Mouse (Mus musculus): ENCODE results near the gene Itga4. TPM values are rescaled to one million over a fixed set of nuclear protein-coding genes. Genes with fewer than 3 reads are reported as not detected.

The Itga4 gene
- total RNA-seq, 2 experiments from 2014 or later: 25.2 to 26.9 TPM

DNA sequence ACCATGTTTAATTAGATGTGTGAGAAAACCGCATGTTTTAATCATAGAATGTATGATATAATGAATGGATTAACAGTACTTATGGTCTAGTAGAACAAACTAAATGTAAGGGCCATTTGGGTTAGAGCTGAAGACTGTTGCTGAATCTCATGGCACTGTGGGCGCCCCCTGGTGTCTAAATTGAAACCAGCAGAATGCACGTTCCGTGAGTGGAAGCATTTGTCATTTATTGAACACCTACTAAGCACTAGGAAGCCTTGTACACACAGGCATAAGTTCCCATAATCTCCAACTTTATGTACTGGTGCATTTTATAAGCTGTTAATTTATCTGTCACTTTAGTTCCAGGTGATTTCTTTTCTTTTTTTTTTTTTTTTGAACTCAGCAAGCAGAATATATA lies 10.4 kb downstream of the Itga4 start:
- peak in 1 of 2 experiments; percentile 75 for DNase-seq (ENCODE audit: low spot score in 2 of 2)

DNA sequence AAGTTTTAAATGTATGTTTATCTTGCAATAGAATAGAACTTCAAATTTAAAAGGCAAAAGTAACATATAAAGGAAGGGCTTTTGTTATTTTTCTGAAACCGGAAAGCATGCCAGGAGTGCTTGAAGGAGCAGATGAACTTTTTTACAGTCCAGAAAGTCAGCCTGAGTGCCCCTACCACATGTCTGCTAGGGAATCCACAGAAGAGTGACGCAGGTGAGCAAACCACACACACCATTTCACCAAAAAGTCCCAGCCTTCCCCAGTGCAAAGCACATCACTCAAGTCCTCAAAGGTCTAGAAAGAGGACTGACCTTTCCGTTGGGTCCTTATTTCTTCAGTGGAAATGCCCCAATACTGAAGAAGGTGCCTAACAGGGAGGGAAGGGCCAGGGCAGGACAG lies 11.3 kb downstream of the Itga4 start:
- no peak for DNase-seq (ENCODE audit: low spot score in 2 of 2)

GRCm38 (mm10) chr2:79267181-79267580 lies 12.0 kb downstream of the Itga4 start:
- no peak for DNase-seq (ENCODE audit: low spot score in 2 of 2)

DNA sequence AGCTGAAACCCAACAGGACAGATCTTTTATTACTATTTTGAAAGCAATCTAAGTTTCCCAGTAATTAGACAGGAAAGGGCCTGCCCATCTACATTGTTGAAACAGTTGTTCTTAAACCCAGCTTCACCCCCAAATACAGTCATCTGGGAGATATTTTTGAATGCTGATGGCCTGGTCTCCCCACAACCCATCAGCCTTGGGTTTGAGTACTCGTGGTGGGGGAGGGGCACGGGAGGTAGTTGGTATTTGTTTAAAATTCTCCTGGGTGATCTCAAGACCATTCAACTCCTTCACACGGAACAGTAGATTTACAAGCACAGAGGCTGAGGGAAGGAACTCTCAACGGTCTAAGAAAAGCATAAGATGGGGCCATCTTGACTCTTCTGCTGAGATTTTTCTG lies 13.6 kb downstream of the Itga4 start:
- no peak for DNase-seq (ENCODE audit: low spot score in 2 of 2)

DNA sequence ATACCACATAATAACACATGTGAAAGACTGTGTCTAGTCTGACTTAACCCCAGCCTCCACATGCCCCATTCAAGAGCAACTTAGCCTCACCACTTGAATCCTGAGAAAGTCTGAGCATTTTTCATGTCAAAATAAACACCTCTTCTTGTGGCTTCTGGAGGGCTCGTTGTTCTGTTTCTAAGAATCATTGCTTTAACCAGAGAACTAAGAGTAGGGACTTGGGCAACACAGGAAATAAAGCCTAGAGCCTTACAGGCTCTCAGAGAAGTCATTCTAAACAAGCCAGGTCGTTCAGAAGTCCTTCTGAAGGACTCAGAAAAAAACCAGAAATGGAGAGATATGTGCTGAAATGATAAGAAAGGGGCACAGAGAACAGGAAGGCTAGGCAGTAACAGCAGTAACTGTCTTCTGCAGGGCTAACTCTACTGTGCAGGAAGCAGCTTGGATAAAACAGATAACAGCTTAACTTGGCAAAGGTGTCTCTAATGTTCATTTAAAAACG lies 14.9 kb downstream of the Itga4 start:
- no peak for DNase-seq (ENCODE audit: low spot score in 2 of 2)

DNA sequence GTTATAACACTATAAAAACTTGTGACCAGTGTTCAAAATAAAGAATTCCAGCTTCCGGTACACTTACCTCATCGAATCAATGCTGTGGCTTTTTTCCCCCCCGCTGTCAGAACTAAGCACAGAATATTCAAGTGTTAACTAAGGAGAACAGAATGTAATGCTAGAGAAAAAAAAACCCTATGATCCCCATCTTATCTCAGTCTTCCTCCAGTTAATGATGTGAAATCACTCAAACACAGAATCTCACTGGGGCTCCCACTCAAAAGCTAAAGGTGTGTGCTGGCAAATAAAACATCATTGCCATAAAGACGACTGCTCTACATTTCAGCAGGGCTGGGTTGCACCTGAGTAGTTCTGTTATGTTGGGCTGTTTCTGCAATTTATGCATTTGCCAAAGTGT lies 16.6 kb downstream of the Itga4 start:
- DNase-seq (ENCODE audit: low spot score in 2 of 2): no peak

- DNase-seq (ENCODE audit: low spot score in 2 of 2): no peak
These were observed 23.4 kb downstream of the Itga4 start for GRCm38 (mm10) chr2:79278581-79278980.

- no peak for DNase-seq (ENCODE audit: low spot score in 2 of 2)
These were observed 29.0 kb downstream of the Itga4 start for GRCm38 (mm10) chr2:79284206-79284605.

- peak in 1 of 2 experiments; percentile 37 for DNase-seq (ENCODE audit: low spot score in 2 of 2)
These were observed 34.9 kb downstream of the Itga4 start for GRCm38 (mm10) chr2:79290149-79290548.

DNA sequence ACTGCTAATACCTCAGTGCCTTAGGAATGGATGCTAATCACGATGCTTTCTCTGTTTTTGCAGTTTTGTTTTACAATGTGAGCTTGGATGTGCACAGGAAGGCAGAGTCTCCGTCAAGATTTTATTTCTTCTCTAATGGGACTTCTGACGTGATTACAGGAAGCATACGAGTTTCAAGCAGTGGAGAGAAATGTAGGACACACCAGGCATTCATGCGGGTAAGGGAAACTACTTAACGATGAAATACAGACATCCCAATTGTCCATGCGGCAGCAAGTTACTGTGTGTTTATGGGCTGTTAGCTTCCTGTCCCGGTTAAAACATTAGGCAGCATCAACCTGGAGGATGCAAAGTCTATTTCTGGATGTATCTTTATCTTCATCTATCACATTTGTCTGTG lies 36.7 kb downstream of the Itga4 start:
- DNase-seq (ENCODE audit: low spot score in 2 of 2): no peak

- DNase-seq (ENCODE audit: low spot score in 2 of 2): peak; percentile 65 to 79
These were observed 37.2 kb downstream of the Itga4 start for GRCm38 (mm10) chr2:79292431-79292830.

GRCm38 (mm10) chr2:79302398-79302797 lies 47.2 kb downstream of the Itga4 start:
- DNase-seq (ENCODE audit: low spot score in 2 of 2): no peak

DNA sequence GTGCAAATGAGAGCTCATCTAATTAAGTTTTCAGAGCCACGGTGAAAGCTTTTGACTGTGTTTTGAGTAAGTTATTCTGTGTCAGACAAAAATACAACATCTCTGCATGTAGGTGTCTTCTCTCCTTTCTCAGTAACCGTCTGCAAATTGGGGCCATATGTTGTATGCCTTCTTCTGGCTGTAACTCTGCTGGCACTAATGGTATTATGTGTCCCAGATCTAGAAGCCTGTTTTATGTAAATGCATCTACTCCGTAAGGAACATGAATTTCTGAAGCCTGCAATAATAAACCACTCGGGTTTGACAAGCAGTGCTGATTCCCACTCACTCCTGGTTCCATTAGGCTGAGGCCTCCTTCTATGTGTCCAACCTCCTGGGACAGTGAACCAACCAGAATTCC lies 52.3 kb downstream of the Itga4 start:
- peak in 1 of 2 experiments; percentile 40 for DNase-seq (ENCODE audit: low spot score in 2 of 2)

DNA sequence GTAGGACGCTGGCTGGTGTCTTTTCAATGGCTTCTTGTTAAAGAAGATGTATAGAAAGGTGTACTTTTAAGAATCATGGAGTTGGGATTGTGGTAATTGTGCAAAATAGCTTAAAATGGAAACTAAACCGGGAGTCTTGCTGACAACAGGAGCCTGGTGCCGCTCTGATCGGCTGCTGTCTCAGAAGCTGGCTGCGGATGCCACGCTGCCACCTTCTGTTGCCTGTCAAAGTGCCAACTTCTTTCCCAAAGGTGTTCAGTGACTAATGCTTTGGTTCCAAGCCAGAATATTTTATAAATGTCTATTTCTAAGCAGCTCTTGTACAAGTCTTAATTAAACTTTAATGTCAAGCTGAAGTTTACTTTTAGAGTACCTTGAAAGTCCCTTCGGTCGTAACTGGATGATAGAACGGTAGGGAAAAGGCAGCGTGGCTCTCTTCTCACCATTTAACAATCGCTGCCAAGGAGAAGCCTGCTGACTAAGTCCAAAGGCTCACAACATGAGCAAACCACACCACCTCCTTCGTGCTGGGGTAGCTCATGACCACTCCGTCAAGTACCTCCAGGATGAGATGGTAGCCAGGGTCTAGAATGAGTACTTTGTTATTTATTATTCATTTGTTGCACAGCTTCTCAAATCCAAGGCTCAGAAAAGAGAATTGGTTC lies 54.4 kb downstream of the Itga4 start:
- DNase-seq (ENCODE audit: low spot score in 2 of 2): peak in 1 of 2 experiments; percentile 45

- no peak for DNase-seq (ENCODE audit: low spot score in 2 of 2)
These were observed 57.3 kb downstream of the Itga4 start for GRCm38 (mm10) chr2:79312499-79312898.

DNA sequence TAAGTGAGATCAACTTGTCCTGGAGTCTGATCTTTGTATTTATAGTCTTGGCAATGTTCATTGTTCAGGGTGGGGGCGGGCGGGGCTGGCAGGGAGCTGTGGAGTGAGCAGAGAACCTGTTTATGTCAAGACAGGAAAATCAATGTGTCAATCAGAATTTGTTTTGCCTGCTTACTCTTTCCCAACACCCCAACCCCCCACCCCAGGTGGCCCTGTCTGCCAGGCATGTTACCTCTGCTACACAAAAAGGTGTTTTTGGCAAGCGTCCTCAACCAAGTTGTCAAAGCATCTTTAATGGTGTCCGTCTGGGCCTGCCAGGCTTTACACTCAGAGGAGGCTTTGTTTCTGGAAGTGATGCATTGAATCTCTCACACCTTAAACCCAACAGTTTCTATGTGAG lies 59.9 kb downstream of the Itga4 start:
- no peak for DNase-seq (ENCODE audit: low spot score in 2 of 2)

DNA sequence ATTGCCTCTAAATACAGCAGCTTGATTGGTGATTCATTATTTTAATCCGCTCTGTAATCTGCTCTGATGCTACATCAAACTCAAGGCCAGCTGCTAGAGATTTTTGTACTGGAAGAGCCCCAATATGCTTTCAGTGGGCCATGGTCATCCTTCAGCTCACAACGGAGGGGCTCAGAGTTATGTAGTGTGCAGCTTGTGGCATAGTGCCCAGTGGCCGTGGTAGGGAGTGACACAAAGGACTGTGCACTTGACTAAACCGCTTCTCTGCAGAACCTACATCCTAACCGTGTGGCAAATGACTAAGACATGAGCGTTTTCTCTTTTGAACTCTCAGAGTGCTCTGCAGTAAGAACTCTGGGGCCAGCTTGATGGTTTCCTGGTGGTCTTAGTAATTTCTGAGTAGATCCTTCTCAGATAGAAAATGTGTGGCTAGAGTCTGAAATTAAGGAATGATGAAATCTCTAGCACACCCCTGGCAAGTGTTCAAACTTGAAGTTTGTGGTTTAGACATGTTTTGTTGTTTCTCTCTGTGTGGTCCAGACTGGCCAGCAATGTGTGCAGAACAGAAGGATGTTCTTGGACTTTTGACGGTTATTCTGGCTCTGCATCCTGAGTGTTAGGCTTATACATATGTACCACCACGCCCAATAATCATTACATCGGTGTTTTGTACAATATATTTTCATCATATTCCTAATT lies 61.1 kb downstream of the Itga4 start:
- DNase-seq (ENCODE audit: low spot score in 2 of 2): no peak

DNA sequence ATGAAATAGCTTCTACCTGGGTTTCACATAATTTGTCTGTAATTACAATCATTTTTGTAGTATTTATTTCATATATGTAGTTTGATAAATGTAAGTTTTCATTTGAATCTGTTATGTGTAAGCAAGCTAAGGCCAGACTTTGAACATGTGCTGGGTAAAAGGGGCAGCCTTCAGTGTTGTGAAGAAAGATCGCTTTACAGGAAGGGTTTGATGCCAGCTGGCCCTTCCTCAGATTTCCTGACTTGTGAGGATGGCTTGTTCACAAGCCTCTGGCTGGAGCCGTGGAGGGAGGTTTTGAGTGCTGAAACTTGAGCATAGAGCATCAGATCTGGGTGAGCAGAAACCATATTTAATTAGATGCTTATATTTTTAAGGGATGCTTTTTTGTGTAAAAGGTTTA lies 72.9 kb downstream of the Itga4 start:
- DNase-seq (ENCODE audit: low spot score in 2 of 2): no peak

DNA sequence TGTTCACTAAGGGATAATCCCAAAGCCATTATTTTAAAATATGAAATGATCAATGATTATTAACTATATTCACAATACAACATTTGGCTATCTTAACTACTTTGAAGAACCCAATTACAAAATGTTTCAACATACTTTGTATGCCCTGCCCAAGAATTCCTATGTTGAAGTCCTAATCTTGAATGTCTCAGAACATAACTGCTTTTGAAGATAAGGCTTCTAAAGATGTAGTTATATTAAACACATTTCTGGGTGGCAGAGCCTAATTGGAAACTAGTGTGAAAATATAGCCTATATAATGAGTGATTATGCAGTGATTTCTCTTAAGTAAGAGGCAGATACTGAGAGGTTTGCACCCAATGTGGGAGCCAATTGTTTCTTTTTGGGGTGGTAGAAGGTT lies 79.4 kb downstream of the Itga4 start:
- DNase-seq (ENCODE audit: low spot score in 2 of 2): no peak

- DNase-seq (ENCODE audit: low spot score in 2 of 2): no peak
These were observed 80.9 kb downstream of the Itga4 start for GRCm38 (mm10) chr2:79336141-79336540.

DNA sequence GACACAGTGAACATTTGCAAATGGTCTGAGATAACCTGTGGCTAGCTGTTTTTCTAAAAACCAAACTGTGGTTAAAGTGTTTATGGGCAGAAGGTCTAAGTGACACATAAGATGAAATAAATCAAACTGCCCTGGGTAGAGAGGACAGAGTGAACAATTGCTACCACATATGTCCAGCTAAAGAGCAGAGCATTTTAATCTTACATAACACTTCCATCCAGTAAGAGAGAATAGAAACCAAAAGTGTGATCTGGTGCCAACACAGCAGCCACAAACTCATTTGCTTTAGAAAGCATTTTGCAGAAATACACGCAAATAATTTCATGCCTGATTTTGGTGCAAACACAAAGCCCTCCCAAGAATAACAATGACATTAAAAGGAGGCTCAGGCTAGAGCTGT lies 83.8 kb downstream of the Itga4 start:
- peak in 1 of 2 experiments; percentile 19 for DNase-seq (ENCODE audit: low spot score in 2 of 2)

DNA sequence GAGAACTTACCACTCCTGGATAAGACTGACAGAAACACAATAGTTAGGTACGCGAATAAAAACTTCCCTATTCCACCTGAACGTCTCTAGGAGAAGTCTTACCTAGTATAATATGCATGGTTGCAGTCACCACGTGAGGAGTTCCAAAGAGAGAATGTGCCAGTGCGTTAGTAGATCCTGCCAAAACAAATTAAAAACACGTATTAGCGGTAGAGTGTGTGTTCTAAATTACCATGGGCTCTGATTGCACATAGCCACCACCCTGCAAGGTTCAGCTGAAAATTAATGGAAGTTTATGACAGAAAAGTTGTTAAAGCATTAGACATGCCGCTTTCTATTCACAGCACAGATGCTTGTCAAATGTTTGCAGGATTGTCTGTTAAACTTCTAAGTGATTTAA lies 87.9 kb downstream of the Itga4 start:
- DNase-seq (ENCODE audit: low spot score in 2 of 2): no peak

Measured in layer of hippocampus, adult 18-20 months (tissue).